Mouse (Mus musculus) heart, embryonic 12.5 days (tissue): ENCODE measurements at regions not wholly inside any gene's neighbourhood (a gene's known extent, or its start where the extent isn't known, plus 50 kb on each side); places are given as distances from the start of the nearest gene placed in this dataset.

ENCODE experiments used
- ATAC-seq: fragments of 200-750 bp; cut with Nextera tagmentation; 2 replicates; pipeline ENCODE4 v1.8.0; 2017; ENCODE audit warnings: moderate TSS enrichment, moderate library complexity; ENCODE audit not compliant: insufficient number of reproducible peaks, low FRiP score
- H3K27ac ChIP-seq: fragments of 300-500 bp; sonication (generic); 2 replicates; pipeline ENCODE4 v1.5.1; 2016; ENCODE audit warnings: mild to moderate bottlenecking, moderate library complexity; ENCODE audit not compliant: poor library complexity, severe bottlenecking
- H3K27me3 ChIP-seq: fragments of 300-500 bp; sonication (generic); replicated peaks from 2 replicates; pipeline ENCODE4 v1.6.1; 2016; ENCODE audit warnings: mild to moderate bottlenecking, moderate library complexity
- H3K36me3 ChIP-seq: fragments of 300-500 bp; sonication (generic); 2 replicates; pipeline ENCODE4 v1.6.1; 2016; ENCODE audit warnings: mild to moderate bottlenecking, moderate library complexity
- H3K4me1 ChIP-seq: fragments of 300-500 bp; sonication (generic); replicated peaks from 2 replicates; pipeline ENCODE4 v1.6.1; 2016; ENCODE audit warnings: mild to moderate bottlenecking
- H3K4me2 ChIP-seq: fragments of 300-500 bp; sonication (generic); 2 replicates; pipeline ENCODE4 v1.6.1; 2016; ENCODE audit warnings: mild to moderate bottlenecking, moderate library complexity
- H3K4me3 ChIP-seq: fragments of 300-500 bp; sonication (generic); 2 replicates; pipeline ENCODE4 v1.5.1; 2016; ENCODE audit warnings: mild to moderate bottlenecking
- H3K9ac ChIP-seq: fragments of 300-500 bp; sonication (generic); 2 replicates; pipeline ENCODE4 v1.6.1; 2016; ENCODE audit warnings: mild to moderate bottlenecking, moderate library complexity
- H3K9me3 ChIP-seq: fragments of 300-500 bp; sonication (generic); replicated peaks from 2 replicates; pipeline ENCODE4 v1.6.1; 2016; ENCODE audit warnings: mild to moderate bottlenecking, moderate library complexity
- WGBS: fragments of 180-500 bp; shearing (Covaris S2); methylation state at CpG from one replicate; pipeline ENCODE4 v1.1.7; 2016; 5-methylcytosine and 5-hydroxymethylcytosine counted together

- Histone ChIP-seq H3K9me3 (no peaks in the 10 kb centered on the region), H3K9ac (no peak overlapping the region), H3K4me1 (no peaks in the 10 kb centered on the region), H3K4me3 (no peak overlapping the region), H3K36me3 (no peaks in the 10 kb centered on the region), H3K4me2 (no peak overlapping the region), H3K27me3 (no peaks in the 10 kb centered on the region), H3K27ac (no peak overlapping the region)
- 78% methylated on average over 3 of the region's 3 CpGs for WGBS
- ATAC-seq: no peak
Measured at GRCm38 (mm10) chr1:189092819-189093218, 85.2 kb upstream of the Kctd3 start.

- no peak for ATAC-seq
- no peak overlapping the region for H3K9ac ChIP-seq
- peaks cover 15% of the 10 kb centered on the region for H3K9me3 ChIP-seq
- no peak overlapping the region for H3K27ac ChIP-seq
- H3K4me1 ChIP-seq: peaks cover 4% of the 10 kb centered on the region; the same call in 1 of the 2 replicates
- no peak overlapping the region for H3K4me2 ChIP-seq
- no peaks in the 10 kb centered on the region for H3K36me3 ChIP-seq
- 76% methylated on average over 2 of the region's 2 CpGs for WGBS
- H3K27me3 ChIP-seq: no peaks in the 10 kb centered on the region
- H3K4me3 ChIP-seq: no peak overlapping the region
Measured at GRCm38 (mm10) chr1:189085245-189085644, 77.6 kb upstream of the Kctd3 start.

- Histone ChIP-seq H3K27ac (no peak overlapping the region), H3K36me3 (no peaks in the 10 kb centered on the region), H3K9ac (no peak overlapping the region), H3K4me3 (no peak overlapping the region), H3K27me3 (no peaks in the 10 kb centered on the region), H3K4me2 (no peak overlapping the region; the same call in 1 of the 2 replicates), H3K4me1 (peaks cover 6% of the 10 kb centered on the region), H3K9me3 (peaks cover 15% of the 10 kb centered on the region)
- ATAC-seq: no peak
- 45% methylated on average over 2 of the region's 2 CpGs for WGBS
Measured at GRCm38 (mm10) chr1:189081267-189081666, 73.6 kb upstream of the Kctd3 start.

DNA sequence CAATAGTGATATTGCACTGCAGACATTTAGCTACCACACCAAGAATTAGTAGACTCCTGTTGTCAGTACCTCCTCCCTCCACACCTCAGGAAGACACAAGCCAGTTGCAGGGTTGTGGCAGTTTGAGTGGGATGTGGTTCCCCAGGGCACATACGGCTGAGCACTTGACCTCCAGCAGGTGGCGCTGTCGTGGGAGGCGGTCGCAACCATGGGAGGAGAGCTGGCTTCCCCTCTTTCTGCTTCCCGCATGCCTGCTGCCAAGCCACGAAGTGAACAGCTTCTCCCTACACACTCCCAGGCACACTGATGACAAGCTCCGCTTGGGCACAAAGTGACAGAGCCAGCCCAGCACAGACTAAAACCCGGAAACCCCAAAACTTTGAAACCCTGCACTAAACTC is 73.2 kb upstream of the Kctd3 start:
- Histone ChIP-seq H3K27me3 (no peaks in the 10 kb centered on the region), H3K4me1 (peaks cover 9% of the 10 kb centered on the region), H3K9me3 (peaks cover 15% of the 10 kb centered on the region), H3K4me3 (no peak overlapping the region), H3K36me3 (no peaks in the 10 kb centered on the region), H3K9ac (no peak overlapping the region), H3K27ac (no peak overlapping the region), H3K4me2 (peak overlapping the region; percentile 49)
- ATAC-seq: 0 out of 2 replicates have a peak, but pooled peaks have one; percentile 48
- WGBS: 17% methylated on average over 9 of the region's 9 CpGs

GRCm38 (mm10) chr1:189079451-189080410 is 72.1 kb upstream of the Kctd3 start:
- H3K9me3 ChIP-seq: peaks cover 10% of the 10 kb centered on the region
- H3K27ac ChIP-seq: no peak overlapping the region
- no peak overlapping the region for H3K4me2 ChIP-seq
- no peaks in the 10 kb centered on the region for H3K27me3 ChIP-seq
- no peak overlapping the region for H3K9ac ChIP-seq
- H3K36me3 ChIP-seq: no peaks in the 10 kb centered on the region
- H3K4me3 ChIP-seq: no peak overlapping the region
- peaks cover 9% of the 10 kb centered on the region for H3K4me1 ChIP-seq
- 75% methylated on average over 11 of the region's 11 CpGs for WGBS
- no peak for ATAC-seq

DNA sequence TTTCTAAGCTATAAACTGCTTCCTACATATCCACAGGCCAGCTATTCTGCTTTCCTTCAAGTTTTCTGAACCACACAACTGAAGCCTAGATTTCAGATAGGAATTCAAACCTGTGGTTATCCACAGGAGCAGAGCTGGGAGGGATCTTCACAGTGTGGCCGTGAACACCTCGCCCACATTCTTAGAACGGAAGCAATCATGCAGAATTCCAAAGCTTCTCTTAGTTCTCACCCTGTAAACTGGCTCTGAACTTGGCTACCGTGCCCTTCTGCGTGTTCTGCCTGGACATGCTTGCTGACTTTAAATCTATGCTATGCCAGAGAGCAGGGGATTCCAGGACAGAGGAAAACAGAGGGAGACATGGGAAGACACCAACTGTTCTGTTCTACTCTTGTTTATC is 70.2 kb upstream of the Kctd3 start:
- ATAC-seq: no peak

GRCm38 (mm10) chr1:189076276-189076675 is 68.6 kb upstream of the Kctd3 start:
- H3K4me3 ChIP-seq: no peak overlapping the region
- no peak overlapping the region for H3K27ac ChIP-seq
- ATAC-seq: no peak
- H3K4me2 ChIP-seq: no peak overlapping the region
- H3K36me3 ChIP-seq: no peaks in the 10 kb centered on the region
- no peaks in the 10 kb centered on the region for H3K9me3 ChIP-seq
- H3K9ac ChIP-seq: no peak overlapping the region
- no peaks in the 10 kb centered on the region for H3K27me3 ChIP-seq
- H3K4me1 ChIP-seq: peaks cover 12% of the 10 kb centered on the region
- 61% methylated on average over 4 of the region's 4 CpGs for WGBS

More for the DNA sequence above, 70.2 kb upstream of the Kctd3 start:
- Histone ChIP-seq H3K4me2 (no peak overlapping the region), H3K27ac (no peak overlapping the region), H3K4me3 (no peak overlapping the region), H3K4me1 (peaks cover 9% of the 10 kb centered on the region), H3K9ac (no peak overlapping the region), H3K9me3 (no peaks in the 10 kb centered on the region), H3K36me3 (no peaks in the 10 kb centered on the region), H3K27me3 (no peaks in the 10 kb centered on the region)
- WGBS: 80% methylated on average over 5 of the region's 5 CpGs

GRCm38 (mm10) chr1:189075671-189076070 is 68.0 kb upstream of the Kctd3 start:
- Histone ChIP-seq H3K4me1 (peaks cover 10% of the 10 kb centered on the region), H3K27ac (no peak overlapping the region), H3K9ac (no peak overlapping the region), H3K36me3 (no peaks in the 10 kb centered on the region), H3K27me3 (no peaks in the 10 kb centered on the region), H3K4me3 (no peak overlapping the region), H3K9me3 (no peaks in the 10 kb centered on the region), H3K4me2 (no peak overlapping the region)
- no peak for ATAC-seq
- WGBS: 62% methylated on average over 13 of the region's 13 CpGs

DNA sequence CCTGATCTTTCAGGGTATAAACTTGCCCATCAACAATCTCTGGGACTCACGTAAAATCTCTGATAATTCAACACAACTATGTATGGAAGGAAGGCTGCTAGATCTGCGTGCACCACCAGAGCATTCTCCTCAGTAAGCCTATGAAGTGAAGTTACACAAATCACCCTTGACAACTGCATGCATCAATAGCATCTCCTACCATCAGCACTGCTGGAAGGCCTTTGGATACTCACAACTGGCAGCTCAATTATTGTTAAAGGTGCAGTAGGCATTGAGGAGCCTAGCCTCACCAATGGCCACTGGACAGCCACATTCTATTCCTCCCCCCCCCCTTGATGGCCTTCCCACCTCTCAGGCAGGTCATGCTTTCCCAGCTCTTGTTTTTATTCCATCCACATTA is 64.9 kb upstream of the Kctd3 start:
- no peak for ATAC-seq
- no peaks in the 10 kb centered on the region for H3K9me3 ChIP-seq
- H3K27ac ChIP-seq: no peak overlapping the region
- H3K4me3 ChIP-seq: no peak overlapping the region
- H3K9ac ChIP-seq: no peak overlapping the region
- H3K36me3 ChIP-seq: no peaks in the 10 kb centered on the region
- no peak overlapping the region for H3K4me2 ChIP-seq
- H3K27me3 ChIP-seq: no peaks in the 10 kb centered on the region
- 78% methylated on average over 2 of the region's 2 CpGs for WGBS
- H3K4me1 ChIP-seq: peaks cover 21% of the 10 kb centered on the region

DNA sequence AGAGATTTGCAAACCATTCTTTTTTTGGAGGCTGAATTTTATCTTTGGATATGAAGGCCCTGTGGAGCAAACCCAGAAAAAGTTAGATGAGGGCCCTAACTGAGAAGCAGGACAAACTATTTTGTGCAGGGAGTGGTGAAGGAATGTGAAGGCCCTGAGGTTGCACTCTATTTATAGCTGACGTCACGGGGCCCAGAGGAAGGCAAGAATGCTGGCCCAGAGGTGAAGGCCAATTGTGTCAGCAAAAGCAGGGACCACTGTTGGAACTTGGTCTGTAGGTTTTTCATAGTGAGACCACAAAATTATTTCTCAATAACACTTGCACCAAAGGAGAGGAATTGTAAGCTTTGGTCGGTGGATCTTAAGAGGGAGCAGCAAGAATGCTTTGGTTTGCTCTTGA is 60.6 kb upstream of the Kctd3 start:
- Histone ChIP-seq H3K36me3 (no peaks in the 10 kb centered on the region), H3K4me2 (no peak overlapping the region), H3K27me3 (no peaks in the 10 kb centered on the region), H3K4me1 (peaks cover 17% of the 10 kb centered on the region), H3K9me3 (no peaks in the 10 kb centered on the region), H3K9ac (no peak overlapping the region), H3K27ac (no peak overlapping the region), H3K4me3 (no peak overlapping the region)
- 38% methylated on average over 3 of the region's 3 CpGs for WGBS
- ATAC-seq: no peak

GRCm38 (mm10) chr1:189067204-189067960 is 59.7 kb upstream of the Kctd3 start:
- Histone ChIP-seq H3K9ac (no peak overlapping the region), H3K4me2 (no peak overlapping the region), H3K36me3 (no peaks in the 10 kb centered on the region), H3K4me3 (no peak overlapping the region), H3K4me1 (peaks cover 17% of the 10 kb centered on the region), H3K27ac (peak overlapping the region; percentile 15; the same call in 1 of the 2 replicates), H3K27me3 (no peaks in the 10 kb centered on the region), H3K9me3 (no peaks in the 10 kb centered on the region)
- 78% methylated on average over 16 of the region's 16 CpGs for WGBS
- no peak for ATAC-seq
